8 mouse cellular contexts compared by ENCODE assay signal in genomic region chr10:115363151-115363550, GRCm38 (mm10). TPM values are rescaled to one million over a fixed set of nuclear protein-coding genes. Genes with fewer than 3 reads are reported as not detected.
A peak's percentile ranks its signal among the peaks of the same experiment; 100 is the strongest.
DNase-seq lines count a peak whose midpoint lies in the region; ATAC-seq and TF ChIP-seq lines count a peak whose summit lies in the region.

No protein-coding gene starts in this region.

- H3K9me3 ChIP-seq in hindbrain, embryonic 16.5 days (ENCODE audit: control insufficient read depth, low read length): no peaks in the 10 kb centered on the region

- no peak overlapping the region for H3K4me3 ChIP-seq in kidney, adult 2 months (ENCODE audit: insufficient read depth, low read depth, low read length)
- H3K4me3 ChIP-seq in hindbrain, embryonic 16.5 days (ENCODE audit: low read length): no peak overlapping the region; the same call in 1 of the 2 replicates

- no peak for TF ChIP-seq CTCF in kidney, adult 2 months (conservative IDR thresholded peaks at IDR 0.05; ENCODE audit: insufficient read depth, insufficient read length, low read depth, low read length)

- no peaks in the 10 kb centered on the region for H3K27me3 ChIP-seq in kidney, adult 2 months (replicated peaks; ENCODE audit: control insufficient read depth, insufficient read depth, low read length)
- no peaks in the 10 kb centered on the region for H3K27me3 ChIP-seq in hindbrain, embryonic 16.5 days (replicated peaks; ENCODE audit: control insufficient read depth, insufficient read depth, low read length)

- no peak overlapping the region for H3K9ac ChIP-seq in hindbrain, embryonic 16.5 days (ENCODE audit: low read depth, low read length)

- no peak for ATAC-seq in hindbrain, embryonic 16.5 days

- TF ChIP-seq POLR2A in kidney, adult 2 months (IDR thresholded peaks at IDR 0.05; ENCODE audit: low read depth, low read length): no peak

- peak overlapping the region; percentile 83 for H3K4me2 ChIP-seq in hindbrain, embryonic 16.5 days (ENCODE audit: low read length)

- H3K27ac ChIP-seq in kidney, adult 2 months (ENCODE audit: insufficient read depth, low read depth, low read length): peak overlapping the region; percentile 96; the same call in 1 of the 2 replicates
- H3K27ac ChIP-seq in hindbrain, embryonic 16.5 days (ENCODE audit: low read depth, low read length): no peak overlapping the region

- WGBS in kidney, adult 2 months: 88% methylated on average over 4 of the region's 4 CpGs
- WGBS in hindbrain, embryonic 16.5 days: 91% methylated on average over 4 of the region's 4 CpGs

- H3K4me1 ChIP-seq in kidney, adult 2 months (ENCODE audit: control insufficient read depth, insufficient read depth, low read length): peaks cover 5% of the 10 kb centered on the region; the same call in 1 of the 2 replicates
- H3K4me1 ChIP-seq in hindbrain, embryonic 16.5 days (ENCODE audit: control insufficient read depth, insufficient read depth, low read depth, low read length): peaks cover 11% of the 10 kb centered on the region

- DNase-seq in kidney, adult 2 months: no peak
- no peak for DNase-seq in kidney, postnatal 14 days
- DNase-seq in T-cell, adult 2 months (ENCODE audit: low spot score): peak; percentile 41
- peak; percentile 15 to 30 for DNase-seq in natural killer cell, adult 2 months (ENCODE audit: low spot score in 2 of 2)
- DNase-seq in urinary bladder, postnatal 25 days (ENCODE audit: low spot score): no peak
- no peak for DNase-seq in spleen, postnatal 14 days (ENCODE audit: low spot score in 2 of 2)
- DNase-seq in frontal cortex, postnatal 36 days (ENCODE audit: low spot score in 2 of 2): no peak

- no peaks in the 10 kb centered on the region for H3K36me3 ChIP-seq in kidney, adult 2 months (ENCODE audit: control insufficient read depth, insufficient read depth, low read length)
- no peaks in the 10 kb centered on the region for H3K36me3 ChIP-seq in hindbrain, embryonic 16.5 days (ENCODE audit: control insufficient read depth, insufficient read depth, low read length)

RNA-seq across cellular contexts. Expression of gene Tmem19, which starts 0.8 kb away (rescaled TPM):
- polyA plus RNA-seq in kidney, adult 2 months (2012; rRNA removed): 68.5 and 84.0 TPM in 2 replicates
- 34.0 and 34.1 TPM in 2 replicates for polyA plus RNA-seq in hindbrain, embryonic 16.5 days (2015; fragmentation: Nextera tagmentation; extraction: Ambion mirVana)

RNA-seq across cellular contexts. Expression of gene Thap2, which starts 21.1 kb away (rescaled TPM):
- polyA plus RNA-seq in kidney, adult 2 months (2012; rRNA removed): 7.4 and 7.6 TPM in 2 replicates
- 19.9 and 20.0 TPM in 2 replicates for polyA plus RNA-seq in hindbrain, embryonic 16.5 days (2015; fragmentation: Nextera tagmentation; extraction: Ambion mirVana)

RNA-seq across cellular contexts. Expression of gene Zfc3h1, which starts 21.6 kb away (rescaled TPM):
- 15.5 and 18.4 TPM in 2 replicates for polyA plus RNA-seq in kidney, adult 2 months (2012; rRNA removed)
- 12.5 and 13.2 TPM in 2 replicates for polyA plus RNA-seq in hindbrain, embryonic 16.5 days (2015; fragmentation: Nextera tagmentation; extraction: Ambion mirVana)

RNA-seq across cellular contexts. Expression of gene Rab21, which starts 47.8 kb away (rescaled TPM):
- polyA plus RNA-seq in kidney, adult 2 months (2012; rRNA removed): 28.0 and 29.2 TPM in 2 replicates
- polyA plus RNA-seq in hindbrain, embryonic 16.5 days (2015; fragmentation: Nextera tagmentation; extraction: Ambion mirVana): 7.0 TPM in 2 replicates

Comparison
In these comparisons a context has a peak if more than half of its experiments do, and no peak if none do; other contexts are left out.
1. DNase-seq: peak in T-cell, adult 2 months (single experiment) and natural killer cell, adult 2 months (2 of 2); none in kidney, adult 2 months (single experiment), kidney, postnatal 14 days (single experiment), urinary bladder, postnatal 25 days (single experiment), spleen, postnatal 14 days (0 of 2) and frontal cortex, postnatal 36 days (0 of 2).